Mouse (Mus musculus) gastrocnemius, postnatal 25 days (tissue): ENCODE results near the gene Ndufa3. TPM values are rescaled to one million over a fixed set of nuclear protein-coding genes. Genes with fewer than 3 reads are reported as not detected.

ENCODE experiments used
- DNase-seq: peaks from one replicate; pipeline ENCODE4 v3.0.0; 2022
- microRNA-seq, 2 experiments: library from miRNA; unstranded; fragments of <30 nt; microRNA quantifications; one replicate each; pipeline ENCODE4 v1.2.0; 2021; ENCODE audit warnings: borderline replicate concordance in 2 of 2
- total RNA-seq, 2 experiments: library from RNA; stranded (reverse); gene quantifications; 1 replicate in 1 of 2; 2 replicates in 1 of 2; pipeline ENCODE4 v1.2.3; 2021

Gene Ndufa3
- total RNA-seq, 2 experiments from 2014 or later: 951 to 953 TPM

DNA sequence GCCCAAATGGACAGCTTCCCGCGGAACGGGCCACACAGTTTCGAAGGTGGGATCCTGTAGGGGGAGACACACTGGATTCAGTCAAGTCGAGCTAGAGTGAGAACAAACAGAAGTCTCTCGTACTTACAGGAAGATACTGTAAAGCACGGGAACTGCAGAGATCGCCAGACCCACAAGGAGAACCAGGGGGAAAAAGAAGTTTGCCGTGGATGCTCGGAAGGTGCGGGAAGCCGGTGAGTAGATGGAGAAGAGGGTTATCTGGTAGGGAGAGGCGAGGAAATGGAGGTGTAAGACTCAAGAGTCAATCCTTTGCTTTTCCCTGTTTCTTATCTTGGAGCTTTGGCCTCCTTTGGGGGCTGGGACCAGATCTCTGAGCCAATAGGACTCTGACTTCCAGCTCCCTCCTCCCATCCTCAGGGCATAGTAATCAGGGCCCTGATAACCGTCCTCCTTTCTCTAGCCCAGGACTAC lies 49.8 kb downstream of the Ndufa3 start:
- DNase-seq: no peak

Small RNAs within 50 kb of the gene (microRNA-seq; reads per million reads assigned to microRNA genes)
- gene Gm25100: 0 reads per million in 2 experiments
- gene Mir3572: 0.79 to 2.9 reads per million in 2 experiments

Other genes starting within 250 kb of the Ndufa3 start
- gene Cacng8, start 226.7 kb upstream of the Ndufa3 start, total RNA-seq: not detected
- 100 to 1,000 TPM in 1 of 2 experiments, 10 to 100 TPM in 1; 99.3 to 101 TPM for gene Cacng6, start 193.2 kb upstream of the Ndufa3 start, total RNA-seq
- not detected for gene Tarm1, start 114.7 kb upstream of the Ndufa3 start, total RNA-seq
- gene Oscar, start 1.2 kb upstream of the Ndufa3 start, total RNA-seq: under 1 TPM; 0.15 to 0.56 TPM
- gene Tfpt, start 12.6 kb downstream of the Ndufa3 start, total RNA-seq: 10 to 100 TPM; 12.8 to 13.6 TPM
- gene Prpf31, start 12.6 kb downstream of the Ndufa3 start, total RNA-seq: 10 to 100 TPM; 21.3 to 21.8 TPM
- gene Cnot3, start 27.9 kb downstream of the Ndufa3 start, total RNA-seq: 10 to 100 TPM; 17.1 to 17.4 TPM
- 1 to 10 TPM; 4.2 to 4.3 TPM for gene Leng1, start 48.5 kb downstream of the Ndufa3 start, total RNA-seq
- gene Tmc4, start 60.2 kb downstream of the Ndufa3 start, total RNA-seq: under 1 TPM; 0.70 to 0.87 TPM
- 10 to 100 TPM; 28.2 to 28.4 TPM for gene Tsen34, start 75.5 kb downstream of the Ndufa3 start, total RNA-seq
- gene Mboat7, start 76.2 kb downstream of the Ndufa3 start, total RNA-seq: 10 to 100 TPM in 1 of 2 experiments, 1 to 10 TPM in 1; 8.1 to 11.2 TPM
- gene Rps9, start 86.6 kb downstream of the Ndufa3 start, total RNA-seq: 100 to 1,000 TPM; 374 to 415 TPM
- gene Pirb, start 103.0 kb downstream of the Ndufa3 start, total RNA-seq: 1 to 10 TPM in 1 of 2 experiments, under 1 TPM in 1; 0.67 to 1.0 TPM
- under 1 TPM in 1 of 2 experiments, not detected in 1; 0.18 TPM for gene Gm15448, start 208.3 kb downstream of the Ndufa3 start, total RNA-seq
- gene Pira2, start 227.7 kb downstream of the Ndufa3 start, total RNA-seq: under 1 TPM in 1 of 2 experiments, not detected in 1; 0.13 TPM